Mouse (Mus musculus) frontal cortex, adult 2 months (tissue): Measurements from ENCODE around the gene Rpl19. TPM values are rescaled to one million over a fixed set of nuclear protein-coding genes. Genes with fewer than 3 reads are reported as not detected.

Source experiments
- polyA plus RNA-seq: library from polyadenylated mRNA; depleted of rRNA; stranded (reverse); fragments of >200 nt; gene quantifications from 2 replicates; pipeline ENCODE4 v1.2.3, GENCODE M21; 2012; rRNA removed

The Rpl19 gene
- polyA plus RNA-seq, 1 experiment, result 918 TPM

Other genes starting within 250 kb of the Rpl19 start
- gene Rpl23, start 244.3 kb upstream of the Rpl19 start, polyA plus RNA-seq, result 342 and 345 TPM in 2 replicates
- gene Lasp1, start 227.7 kb upstream of the Rpl19 start, polyA plus RNA-seq, result 108 and 111 TPM in 2 replicates
- gene B230217C12Rik, start 185.9 kb upstream of the Rpl19 start, polyA plus RNA-seq, result 102 and 104 TPM in 2 replicates
- 0.48 and 0.76 TPM in 2 replicates for gene Fbxo47, start 142.6 kb upstream of the Rpl19 start, polyA plus RNA-seq
- 11.1 and 11.4 TPM in 2 replicates for gene Plxdc1, start 40.3 kb upstream of the Rpl19 start, polyA plus RNA-seq
- 3.2 and 3.4 TPM in 2 replicates for gene Arl5c, start 30.5 kb upstream of the Rpl19 start, polyA plus RNA-seq
- gene Cacnb1, start 3.7 kb upstream of the Rpl19 start, polyA plus RNA-seq, result 99.8 and 103 TPM in 2 replicates
- 47.8 and 64.4 TPM in 2 replicates for gene Stac2, start 26.8 kb downstream of the Rpl19 start, polyA plus RNA-seq
- gene Fbxl20, start 123.7 kb downstream of the Rpl19 start, polyA plus RNA-seq, result 26.8 and 28.5 TPM in 2 replicates
- 24.6 and 28.8 TPM in 2 replicates for gene Med1, start 166.6 kb downstream of the Rpl19 start, polyA plus RNA-seq
- gene Cdk12, start 176.3 kb downstream of the Rpl19 start, polyA plus RNA-seq, result 17.8 and 19.5 TPM in 2 replicates